Mouse (Mus musculus): ENCODE measurements around the gene Lman2l.

Lman2l gene

DNA sequence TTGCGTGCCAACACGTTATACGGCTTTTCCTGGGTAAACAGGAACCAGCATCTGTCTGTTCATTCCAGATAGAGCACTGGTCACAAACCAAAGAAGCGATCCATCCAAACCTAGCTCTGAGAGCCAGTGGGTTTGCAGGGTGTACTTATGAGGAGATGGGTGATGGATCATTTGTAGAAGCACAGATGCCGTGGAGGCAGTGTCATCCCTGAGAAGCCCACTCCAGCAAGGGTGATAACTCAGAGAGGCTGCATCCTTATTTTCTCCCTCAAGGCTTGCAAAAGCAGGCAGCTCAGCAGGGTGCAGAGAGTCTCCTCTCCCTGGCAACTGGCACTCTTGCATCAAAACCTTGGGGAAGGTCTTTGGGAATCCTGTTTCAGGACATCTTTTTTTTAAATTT is 13.1 kb upstream of the Lman2l start:
- DNase-seq (ENCODE audit: low read depth, low spot score) = no peak

DNA sequence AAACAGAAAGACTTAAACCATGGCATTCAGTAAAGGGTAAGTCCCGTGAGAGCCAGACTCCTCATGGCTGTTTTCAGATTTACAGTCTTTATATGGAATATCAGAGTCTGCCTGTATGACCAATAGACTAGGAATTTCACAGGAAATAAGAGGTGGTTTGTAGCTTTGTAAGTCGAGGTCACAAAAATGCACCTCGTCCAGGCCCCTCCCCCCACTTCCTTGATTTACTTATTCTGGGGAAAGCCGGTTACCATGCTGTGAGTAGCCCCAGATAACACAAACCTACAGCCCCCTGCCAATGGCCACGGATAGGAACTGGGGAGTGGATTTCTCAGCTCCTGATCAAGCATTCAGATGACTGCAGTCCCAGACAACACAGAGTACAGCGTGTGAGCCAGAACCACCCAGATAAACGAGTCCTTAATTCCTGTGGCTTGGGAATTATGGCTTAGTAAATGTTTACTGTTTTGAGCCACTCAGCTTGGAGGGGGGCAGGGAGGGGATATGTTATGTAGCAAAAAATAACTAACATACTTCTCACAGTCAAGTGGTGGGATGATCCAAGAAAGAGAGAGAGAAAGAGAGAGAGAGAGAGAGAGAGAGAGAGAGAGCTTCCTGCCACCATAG is 12.4 kb upstream of the Lman2l start:
- DNase-seq (ENCODE audit: low read depth, low spot score) = no peak

DNA sequence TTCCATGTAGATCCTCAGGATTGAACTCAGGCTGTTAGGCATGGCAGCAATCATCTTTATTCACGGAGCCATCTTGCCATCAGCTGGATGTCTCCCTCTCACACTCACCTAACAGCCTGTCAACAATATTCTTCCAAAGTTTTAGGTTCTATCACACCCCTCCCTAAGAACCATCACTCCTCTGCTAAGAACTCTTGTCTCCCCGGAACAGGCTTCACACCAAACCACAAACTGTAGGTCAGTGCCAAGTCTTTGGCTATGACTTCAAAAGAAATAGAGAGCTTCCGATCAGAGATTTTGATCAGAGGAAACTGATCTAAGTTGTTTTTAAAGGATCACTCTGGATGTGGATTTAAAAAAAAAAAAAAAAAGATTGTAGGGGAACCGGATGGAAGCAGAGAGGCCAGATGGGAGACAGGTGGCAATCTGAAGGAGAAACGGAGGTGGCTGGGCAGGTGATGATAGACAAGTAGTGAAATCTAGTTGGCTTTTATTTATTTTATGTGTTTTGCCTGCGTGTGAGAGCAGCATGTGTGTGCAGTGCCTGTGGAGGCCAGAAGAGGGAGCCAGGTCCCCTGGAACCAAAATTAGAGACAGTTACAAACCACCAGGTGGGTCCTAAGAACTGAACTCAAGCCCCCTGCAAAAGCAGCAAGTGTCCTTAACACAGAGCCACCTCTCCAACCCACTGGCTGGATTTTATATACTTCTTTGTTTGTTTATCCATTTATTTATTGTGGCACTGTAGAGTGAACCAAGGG is 9.2 kb upstream of the Lman2l start:
- DNase-seq (ENCODE audit: low read depth, low spot score) = no peak

DNA sequence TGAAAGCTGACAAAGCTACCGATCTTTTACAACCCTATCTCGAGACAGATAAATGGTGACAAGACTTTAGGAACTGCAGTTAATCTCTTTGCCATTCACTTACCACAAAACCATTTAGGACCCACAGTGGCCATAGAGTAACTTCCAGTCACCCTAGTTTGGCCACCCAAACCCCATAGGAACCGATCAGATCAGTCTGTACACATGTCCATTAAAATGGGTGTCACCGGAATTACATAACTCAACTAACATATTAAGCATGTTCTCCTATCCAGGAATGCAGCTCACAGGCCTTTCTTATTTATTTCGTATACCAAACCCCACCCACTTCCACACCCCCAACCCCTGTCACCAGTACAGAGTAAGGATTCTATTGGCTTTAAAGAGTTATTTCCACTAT is 1.8 kb upstream of the Lman2l start:
- no peak for DNase-seq (ENCODE audit: low read depth, low spot score)

DNA sequence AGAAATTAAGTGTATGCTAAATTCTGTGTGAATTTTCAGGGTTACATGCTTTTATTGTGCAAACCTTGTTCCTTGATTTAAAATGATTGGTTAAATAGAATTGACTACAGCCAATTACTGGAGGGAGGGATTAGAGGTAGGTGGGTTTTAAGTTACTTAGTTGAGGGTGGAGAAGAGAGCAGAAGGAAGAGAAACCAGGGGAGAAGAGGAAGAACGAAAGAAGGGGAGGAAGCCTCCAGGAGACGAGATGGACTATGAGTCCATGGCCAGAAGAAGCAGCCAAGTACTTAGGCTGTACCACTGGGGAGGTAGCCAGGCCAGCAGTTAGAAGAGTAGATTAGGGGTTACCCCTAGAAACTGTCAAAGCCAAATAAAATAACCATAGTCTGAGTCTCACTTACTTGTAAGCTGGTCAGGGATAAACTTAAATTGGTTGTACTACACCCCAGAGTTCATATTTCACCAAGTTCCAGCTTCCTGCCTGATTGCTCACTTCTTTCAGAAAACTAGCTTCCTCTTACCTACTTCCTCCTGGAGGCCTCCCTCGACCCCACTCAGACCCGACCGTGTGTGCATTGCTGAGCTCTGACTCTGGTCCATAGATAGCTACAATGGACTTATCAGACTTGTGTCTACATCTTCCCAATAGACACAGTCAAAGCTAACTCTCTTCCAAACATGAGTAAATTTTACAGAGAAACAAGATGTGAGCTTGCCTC is 1.2 kb upstream of the Lman2l start:
- no peak for DNase-seq (ENCODE audit: low read depth, low spot score)

DNA sequence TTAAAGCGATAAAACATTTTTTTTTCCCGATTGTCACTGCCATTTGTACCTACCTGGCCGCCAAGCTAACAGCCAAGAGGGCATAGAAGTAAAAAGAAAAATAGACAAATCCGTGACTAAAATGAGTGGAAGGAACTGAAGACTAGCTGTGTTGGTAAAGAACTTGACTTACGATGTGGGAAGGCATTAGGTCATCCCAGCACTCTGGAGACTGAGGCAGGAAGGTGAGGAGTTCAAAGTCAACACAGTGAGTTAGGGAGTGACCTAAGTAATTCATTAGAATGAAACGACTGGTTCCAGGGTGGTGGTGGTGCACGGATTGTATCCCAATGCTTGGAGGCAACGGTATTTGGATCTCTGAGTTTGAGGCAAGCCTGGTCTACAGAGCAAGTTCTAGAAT is 437 bp upstream of the Lman2l start:
- no peak for DNase-seq (ENCODE audit: low read depth, low spot score)

DNA sequence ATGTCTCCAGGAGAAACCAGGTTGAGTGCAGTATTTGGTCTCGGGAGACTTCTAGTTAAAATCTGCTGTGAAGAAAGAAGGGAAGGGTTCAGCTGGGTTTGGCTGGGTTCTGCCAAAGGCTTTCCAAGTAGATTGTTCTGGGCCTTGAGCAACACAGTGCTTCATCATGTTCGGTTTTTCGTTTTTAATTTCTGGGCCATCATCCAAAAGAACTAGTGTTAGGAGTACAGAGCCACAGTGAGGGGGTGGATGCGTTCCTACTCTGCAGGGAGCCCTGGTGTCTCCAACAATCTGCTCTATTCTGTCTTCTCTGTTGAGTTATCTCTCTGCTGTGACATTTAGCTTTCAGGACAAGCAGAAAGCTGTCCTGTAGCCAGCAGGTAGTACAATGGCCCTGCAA is 4.0 kb downstream of the Lman2l start:
- DNase-seq (ENCODE audit: low read depth, low spot score) = no peak

DNA sequence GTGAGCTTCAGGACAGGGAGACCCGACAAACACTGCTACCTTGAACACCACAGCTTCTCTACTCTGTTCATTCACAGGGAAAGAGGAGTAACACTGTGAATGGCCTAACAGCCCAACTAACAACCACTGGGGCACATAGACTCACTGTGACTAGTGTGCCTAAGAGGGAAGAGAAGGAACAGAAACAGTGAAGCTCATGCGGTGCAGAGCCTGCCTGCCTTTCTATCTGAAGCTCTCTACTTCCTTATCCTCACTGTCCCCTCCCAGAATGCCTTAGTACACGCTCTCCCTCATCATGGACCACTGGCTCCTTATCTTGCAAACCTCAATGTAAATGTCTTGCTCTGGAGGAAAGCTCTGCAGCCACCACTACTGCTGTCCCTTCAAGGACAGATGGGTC is 7.8 kb downstream of the Lman2l start:
- DNase-seq (ENCODE audit: low read depth, low spot score) = no peak

DNA sequence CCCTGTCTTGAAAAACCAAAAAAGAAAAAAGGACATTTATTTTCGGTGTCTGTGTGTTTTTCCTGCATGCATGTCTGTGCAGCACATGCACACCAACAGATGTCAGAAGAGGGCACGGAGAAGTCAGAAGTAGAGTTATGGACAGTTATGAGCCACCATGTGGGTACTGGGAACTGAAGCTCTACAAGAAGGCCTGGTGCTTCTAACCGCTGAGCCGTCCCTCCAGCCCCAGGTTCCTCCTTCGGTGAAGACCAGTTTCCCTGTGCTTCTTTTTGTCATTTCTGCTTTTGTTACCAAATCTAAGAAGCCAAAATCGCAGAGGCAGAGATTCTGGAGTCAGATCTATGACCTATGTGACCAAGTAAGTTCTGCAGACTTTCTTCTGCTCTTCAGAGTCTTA is 8.6 kb downstream of the Lman2l start:
- DNase-seq (ENCODE audit: low read depth, low spot score) = no peak

DNA sequence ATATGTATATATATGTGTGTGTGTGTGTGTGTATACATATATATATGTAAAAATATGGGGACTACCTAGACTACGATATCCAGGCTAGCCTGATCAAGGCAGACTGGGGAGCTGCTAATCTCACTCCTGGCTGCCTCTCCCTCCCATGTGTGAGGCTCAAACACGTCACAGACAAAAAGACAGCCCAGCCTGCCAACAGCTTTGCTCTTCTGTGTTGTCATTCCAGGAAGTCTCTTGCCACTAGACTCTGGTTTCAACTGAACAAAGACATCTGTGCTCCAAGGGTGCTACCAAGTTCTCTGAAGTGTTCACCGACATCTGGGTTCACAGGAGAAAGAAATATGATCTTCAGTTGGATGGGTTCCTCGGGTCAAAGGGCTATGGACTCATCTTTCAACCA is 10.0 kb downstream of the Lman2l start:
- DNase-seq (ENCODE audit: low read depth, low spot score) = no peak

DNA sequence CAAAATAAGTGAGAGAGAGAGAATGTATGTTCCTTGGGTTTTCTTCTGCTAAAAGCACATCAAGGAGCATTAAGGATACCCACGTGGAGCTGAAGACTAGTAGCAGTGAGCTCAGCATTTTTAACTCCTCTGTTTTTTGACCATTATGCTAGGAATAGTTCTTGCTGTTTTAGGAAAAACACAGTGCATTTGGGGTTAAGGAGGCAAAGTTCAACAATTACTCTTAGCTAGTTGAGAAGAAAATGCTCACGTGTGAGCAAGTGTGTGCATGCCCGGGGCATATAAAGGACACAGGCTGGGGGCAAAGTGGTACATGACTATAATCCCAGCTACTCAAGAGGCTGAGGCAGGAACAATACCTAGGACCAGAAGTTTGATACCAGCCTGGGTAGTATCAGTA is 11.5 kb downstream of the Lman2l start:
- DNase-seq (ENCODE audit: low read depth, low spot score) = no peak

DNA sequence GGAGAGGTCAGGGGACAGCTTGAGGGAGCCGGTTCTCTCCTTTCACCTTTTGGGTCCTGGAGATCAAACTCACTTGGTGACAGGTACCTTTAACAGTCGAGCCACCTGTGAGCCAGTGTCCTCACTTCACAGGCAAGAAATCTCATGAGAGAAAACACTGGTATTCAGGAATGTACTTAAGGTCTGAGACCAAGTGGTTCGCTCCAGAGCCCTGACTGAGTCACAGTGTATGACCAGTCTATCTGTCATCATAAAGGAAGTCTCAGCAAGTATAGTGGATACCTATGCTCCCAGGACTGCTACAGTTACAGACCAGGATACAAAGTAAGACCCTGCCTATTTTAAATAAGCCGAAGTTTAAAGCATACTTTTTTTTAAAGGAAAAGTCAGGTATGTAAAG is 12.1 kb downstream of the Lman2l start:
- DNase-seq (ENCODE audit: low read depth, low spot score) = no peak

DNA sequence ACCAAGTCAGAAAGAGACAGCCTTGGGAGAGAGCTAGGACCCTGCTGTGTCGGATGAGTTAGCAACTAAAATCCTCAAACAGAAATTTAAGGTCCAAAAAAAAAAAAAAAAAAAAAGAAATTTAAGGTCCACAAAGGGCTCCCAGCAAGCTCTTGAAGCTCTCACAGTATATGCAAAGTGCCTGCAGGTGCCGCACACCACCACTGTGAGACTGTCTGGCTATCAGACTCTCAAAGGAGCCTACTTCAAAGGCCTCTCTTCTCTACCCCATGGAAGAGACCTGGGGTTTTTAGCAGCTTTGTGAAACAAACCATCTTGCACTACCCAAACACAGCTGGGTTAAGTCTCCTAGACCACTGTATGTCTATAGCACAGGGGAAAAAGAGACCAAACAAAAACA is 15.6 kb downstream of the Lman2l start:
- no peak for DNase-seq (ENCODE audit: low read depth, low spot score)

DNA sequence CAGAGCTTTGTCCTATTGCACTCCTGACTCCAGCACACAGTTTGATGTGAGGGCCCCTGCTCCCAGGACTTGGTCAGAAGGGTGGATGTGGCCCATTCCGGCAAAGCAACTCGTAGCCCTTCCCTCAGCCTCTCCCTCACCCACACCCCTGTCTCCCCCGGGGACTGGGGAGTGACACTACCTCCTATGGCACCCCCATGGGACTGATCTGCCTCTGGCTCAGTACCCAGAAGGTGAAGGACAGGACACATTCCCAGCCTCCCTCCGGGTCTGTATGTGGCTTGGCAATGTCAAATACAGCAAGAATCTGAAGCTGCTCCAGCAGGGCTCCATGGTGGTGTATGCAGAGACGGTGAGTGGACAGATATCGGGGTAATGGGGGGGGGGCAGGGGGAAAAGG is 40.5 kb downstream of the Lman2l start:
- DNase-seq (ENCODE audit: low read depth, low spot score) = no peak

DNA sequence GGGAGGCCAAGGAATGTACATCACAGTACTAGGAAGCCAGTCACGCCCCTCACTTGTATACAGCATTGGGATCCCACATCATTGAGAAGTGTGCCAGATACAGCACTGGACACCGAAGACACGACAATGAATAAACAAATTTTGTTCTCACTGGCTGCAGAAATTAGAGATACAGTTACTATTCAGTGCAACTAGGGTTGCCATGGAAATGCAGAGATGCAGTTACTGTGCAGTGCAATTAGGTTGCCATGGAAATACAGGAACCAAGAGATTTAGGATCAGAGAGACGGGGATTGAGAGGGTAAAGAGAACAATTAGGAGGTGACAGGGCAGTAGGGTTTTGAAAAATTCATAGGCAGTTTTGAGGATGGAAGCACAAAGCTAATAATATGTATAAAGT is 43.6 kb downstream of the Lman2l start:
- DNase-seq (ENCODE audit: low read depth, low spot score) = no peak

DNA sequence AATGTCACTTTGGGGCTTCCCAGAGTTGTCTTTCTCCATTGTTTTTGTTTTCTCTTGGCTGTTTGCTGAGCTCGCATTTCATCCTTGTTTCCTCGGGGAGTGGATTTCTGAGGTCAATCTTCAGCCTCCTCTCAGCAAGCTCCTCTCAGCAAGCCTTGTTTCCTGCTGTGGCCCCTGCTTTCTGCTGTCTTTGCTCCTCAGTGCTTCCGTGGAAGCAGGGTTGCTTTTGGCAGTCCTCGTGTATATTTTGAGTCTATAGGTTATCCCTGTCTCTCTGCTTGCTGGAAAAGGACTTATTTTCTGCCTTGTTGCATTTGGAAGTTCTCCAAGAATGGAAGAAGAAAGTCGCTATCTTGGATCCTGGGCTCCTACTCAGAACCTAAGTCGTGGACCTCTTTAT is 48.0 kb downstream of the Lman2l start:
- DNase-seq (ENCODE audit: low read depth, low spot score) = no peak

DNA sequence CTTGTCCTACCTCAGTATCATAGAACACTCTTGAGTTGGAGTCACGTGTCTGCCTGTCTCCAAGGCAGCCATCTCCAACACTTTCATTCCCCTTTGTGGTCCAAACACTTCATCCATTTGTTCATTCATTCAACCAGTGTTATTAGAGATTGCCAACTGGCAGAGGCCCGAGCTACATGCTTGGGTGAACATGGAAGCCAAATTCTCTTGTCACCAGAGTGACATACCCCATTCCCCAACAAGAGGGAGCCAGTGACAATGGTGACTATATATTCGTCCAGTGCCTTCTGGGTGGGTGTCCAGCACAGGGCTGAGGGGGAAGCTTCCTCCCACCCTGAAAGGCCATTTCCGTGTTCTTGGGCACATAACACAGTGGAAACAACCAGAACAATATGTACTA is 65.5 kb downstream of the Lman2l start:
- no peak for DNase-seq (ENCODE audit: low read depth, low spot score)

DNA sequence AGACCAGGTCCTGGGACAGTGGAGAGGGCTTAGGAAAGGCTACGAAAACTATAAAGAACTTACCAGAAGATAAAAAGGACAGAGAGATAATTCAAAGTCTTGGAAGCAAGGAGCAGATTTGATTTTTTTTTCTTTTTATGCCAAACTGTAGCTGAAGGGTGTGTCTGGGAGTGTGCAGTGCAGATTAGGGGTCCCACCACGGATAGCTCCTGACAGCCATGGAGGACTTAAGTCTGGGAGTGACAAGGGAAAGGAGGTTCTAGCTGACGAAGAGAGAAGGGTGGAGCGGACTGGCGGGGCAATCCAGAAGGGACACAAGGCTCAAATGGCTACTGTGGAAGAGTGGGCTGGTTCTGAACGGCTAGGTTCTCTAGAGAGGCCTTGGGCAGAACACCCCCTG is 66.2 kb downstream of the Lman2l start:
- no peak for DNase-seq (ENCODE audit: low read depth, low spot score)

DNA sequence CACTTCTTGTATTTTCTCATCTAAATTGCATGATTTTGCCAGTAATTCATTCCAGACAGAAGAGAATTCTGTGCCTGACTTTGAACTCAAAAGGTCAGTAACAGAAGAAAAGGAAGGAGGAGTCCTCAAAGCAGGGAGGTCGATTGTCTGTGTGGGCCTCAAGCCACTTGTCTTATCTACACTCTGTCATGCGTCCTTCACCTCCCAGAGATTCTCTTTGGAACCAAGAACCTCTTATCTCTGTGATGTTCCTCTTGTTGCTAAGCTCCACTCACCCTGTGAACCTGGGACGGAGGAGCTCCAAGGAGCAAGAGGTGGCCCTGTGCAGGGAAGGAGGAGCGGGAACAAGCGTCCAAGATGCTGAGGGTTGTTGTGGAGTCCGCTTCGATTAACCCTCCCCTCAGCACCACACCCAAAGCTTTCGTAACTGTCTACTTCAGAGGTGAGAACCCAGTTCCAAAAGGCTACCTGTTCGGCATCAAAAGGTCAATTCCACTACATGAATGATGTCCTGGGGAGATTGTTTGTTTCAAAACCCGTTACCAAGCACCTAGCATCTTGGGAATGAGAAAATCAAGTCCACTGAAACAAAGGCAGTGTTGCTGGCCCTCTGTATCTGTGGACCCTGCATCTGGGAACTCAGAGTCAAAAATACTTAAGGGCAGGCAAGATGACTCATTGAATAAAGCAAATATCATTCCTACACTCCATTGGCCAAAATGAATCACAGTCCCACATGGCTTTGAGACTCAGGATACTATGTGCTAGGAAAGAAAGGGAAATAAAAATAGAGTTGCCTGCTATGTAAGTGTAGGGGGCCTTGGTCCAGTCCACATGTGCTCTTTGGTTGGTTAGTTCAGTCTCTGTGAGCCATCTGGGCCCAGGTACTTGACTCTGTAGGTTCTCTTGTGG is 72.9 kb downstream of the Lman2l start, which contains the start of gene Fer1l5:
Gene Fer1l5, plus strand, starts transcription at position 358 of the 912 bp plus-strand sequence.
- no peak for DNase-seq (ENCODE audit: low read depth, low spot score)

DNA sequence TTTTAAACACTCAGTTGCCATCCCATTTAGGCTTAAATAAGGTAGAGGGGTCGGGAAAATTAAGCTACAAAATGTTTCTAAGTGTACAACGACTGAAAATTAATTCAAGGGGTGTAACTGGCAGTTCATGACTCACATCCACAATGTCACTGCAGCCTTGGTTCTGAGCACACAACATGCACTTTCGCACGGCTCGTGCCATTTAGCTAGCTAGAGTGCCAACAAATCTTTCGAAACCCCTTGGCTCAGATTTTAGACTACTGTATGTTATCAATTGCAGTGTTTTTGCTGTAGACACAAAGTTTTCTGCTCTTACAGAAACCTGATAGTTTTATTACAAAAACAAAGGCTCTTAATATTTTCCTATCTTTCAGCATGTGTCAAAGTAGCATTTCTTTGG is 74.2 kb downstream of the Lman2l start:
- DNase-seq (ENCODE audit: low read depth, low spot score) = no peak

Data from retina, postnatal 7 days (tissue).